ENCODE assay signal across 15 mouse cellular contexts in the genomic region with DNA sequence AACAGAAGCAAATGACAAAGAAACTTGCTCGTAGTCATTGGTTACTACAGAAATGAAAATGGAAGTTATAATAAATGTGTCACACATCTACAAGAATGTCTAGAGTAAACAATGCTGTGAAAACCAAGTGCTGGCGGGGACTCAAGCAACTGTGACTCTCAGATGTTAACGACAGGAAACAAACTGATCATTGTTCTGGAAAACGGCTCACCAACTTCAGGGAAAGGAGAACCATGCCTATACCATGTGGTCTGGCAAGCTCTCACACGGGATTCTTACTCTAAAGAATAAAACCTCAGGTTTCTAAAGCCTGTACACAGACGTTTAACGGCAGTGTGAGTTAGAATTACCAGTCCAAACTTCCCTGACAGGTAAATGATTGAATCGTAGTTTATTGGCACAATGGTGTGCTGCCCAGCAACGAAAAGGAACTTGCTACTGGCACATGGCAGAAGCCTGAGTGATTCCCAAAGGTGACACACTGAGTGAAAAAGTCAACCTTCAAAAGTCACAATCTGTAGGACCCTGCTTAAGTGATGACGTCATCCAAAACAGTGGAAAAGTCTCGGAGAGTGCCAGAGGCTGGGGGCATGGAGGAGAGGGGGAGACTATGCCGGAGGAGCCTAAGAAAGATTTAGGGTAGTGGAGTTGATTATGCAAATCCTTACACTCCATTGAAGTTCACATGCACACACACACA. TPM values are rescaled to one million over a fixed set of nuclear protein-coding genes. Genes with fewer than 3 reads are reported as not detected.
DNase-seq lines count a peak whose midpoint lies in the region; ATAC-seq lines count a peak whose summit lies in the region.
"Had no signal": no experiment of that assay in that cellular context is flagged by ENCODE, and none has a peak within 500 bp of the region (broad histone marks: within the 10 kb centered on the region; RNA-seq: fewer than 3 reads in every experiment).

No protein-coding gene starts in this region.

- 0 out of 2 replicates have a peak, but pooled peaks cover 4% of the 10 kb centered on the region for H3K4me1 ChIP-seq in embryonic facial prominence, embryonic 14.5 days (ENCODE audit: control insufficient read depth, insufficient read depth, low read length)
- peaks cover 5% of the 10 kb centered on the region; the same call in 1 of the 2 replicates for H3K4me1 ChIP-seq in embryonic facial prominence, embryonic 10.5 days
- peaks cover 6% of the 10 kb centered on the region; the same call in 1 of the 2 replicates for H3K4me1 ChIP-seq in kidney, embryonic 16.5 days (ENCODE audit: insufficient read depth, low read length)
- H3K4me1 ChIP-seq in hindbrain, embryonic 14.5 days (replicated peaks; ENCODE audit: control insufficient read depth, insufficient read depth, low read length) = no peaks in the 10 kb centered on the region
- H3K4me1 ChIP-seq: hindbrain, embryonic 15.5 days had no signal

- DNase-seq in embryonic facial prominence, embryonic 14.5 days (ENCODE audit: low spot score) = peak; percentile 75
- DNase-seq in embryonic facial prominence, embryonic 10.5 days (ENCODE audit: low spot score) = no peak
- DNase-seq in 3T3-L1 (ENCODE audit: low read depth, low spot score) = peak; percentile 66
- peak; percentile 81 for DNase-seq in lung, postnatal 10 days
- DNase-seq in c-Kit-positive CD71-positive TER-119-positive erythroid progenitor cells, embryonic 14.5 days (ENCODE audit: low spot score) = no peak
- no peak for DNase-seq in hindbrain, embryonic 14.5 days (ENCODE audit: low spot score)
- no peak for DNase-seq in cerebellum, postnatal 25 days
- DNase-seq: gastrocnemius, postnatal 14 days; layer of hippocampus, postnatal 36 days; liver had no signal

- no peak overlapping the region for H3K4me2 ChIP-seq in embryonic facial prominence, embryonic 14.5 days (ENCODE audit: low read depth, low read length)
- no peak overlapping the region for H3K4me2 ChIP-seq in kidney, embryonic 16.5 days (replicated peaks; ENCODE audit: low read depth, low read length)
- no peak overlapping the region for H3K4me2 ChIP-seq in hindbrain, embryonic 14.5 days (replicated peaks)
- H3K4me2 ChIP-seq: heart, embryonic 15.5 days; hindbrain, embryonic 15.5 days; midbrain, embryonic 11.5 days had no signal

- H3K9ac ChIP-seq in embryonic facial prominence, embryonic 14.5 days (ENCODE audit: low read depth, low read length) = no peak overlapping the region
- H3K9ac ChIP-seq in kidney, embryonic 16.5 days (replicated peaks; ENCODE audit: low read length) = no peak overlapping the region
- H3K9ac ChIP-seq in hindbrain, embryonic 14.5 days = no peak overlapping the region
- H3K9ac ChIP-seq: heart, embryonic 15.5 days; hindbrain, embryonic 15.5 days had no signal

- ATAC-seq in embryonic facial prominence, embryonic 14.5 days (ENCODE audit: low read depth) = peak; percentile 47; the same call in 1 of the 2 replicates
- ATAC-seq in kidney, embryonic 16.5 days (ENCODE audit: low FRiP score, low TSS enrichment) = no peak
- ATAC-seq in hindbrain, embryonic 14.5 days (ENCODE audit: low FRiP score) = no peak

- WGBS in embryonic facial prominence, embryonic 14.5 days = 36% methylated on average over 12 of the region's 12 CpGs
- 61% methylated on average over 12 of the region's 12 CpGs for WGBS in embryonic facial prominence, embryonic 10.5 days
- 34% methylated on average over 12 of the region's 12 CpGs for WGBS in kidney, embryonic 16.5 days
- 53% methylated on average over 12 of the region's 12 CpGs for WGBS in hindbrain, embryonic 14.5 days

- H3K9me3 ChIP-seq in embryonic facial prominence, embryonic 14.5 days (ENCODE audit: control insufficient read depth, low read length) = no peaks in the 10 kb centered on the region
- H3K9me3 ChIP-seq in embryonic facial prominence, embryonic 10.5 days = no peaks in the 10 kb centered on the region
- no peaks in the 10 kb centered on the region for H3K9me3 ChIP-seq in kidney, embryonic 16.5 days (ENCODE audit: low read length)
- no peaks in the 10 kb centered on the region for H3K9me3 ChIP-seq in hindbrain, embryonic 14.5 days (ENCODE audit: control insufficient read depth, low read length)
- H3K9me3 ChIP-seq: heart, embryonic 15.5 days; hindbrain, embryonic 15.5 days had no signal

- H3K27me3 ChIP-seq in embryonic facial prominence, embryonic 14.5 days (replicated peaks; ENCODE audit: control insufficient read depth, insufficient read depth, low read length) = no peaks in the 10 kb centered on the region
- H3K27me3 ChIP-seq in embryonic facial prominence, embryonic 10.5 days (replicated peaks; ENCODE audit: low read depth, poor library complexity, severe bottlenecking) = no peaks in the 10 kb centered on the region
- H3K27me3 ChIP-seq in kidney, embryonic 16.5 days (ENCODE audit: insufficient read depth, low read length) = no peaks in the 10 kb centered on the region
- H3K27me3 ChIP-seq in hindbrain, embryonic 14.5 days (ENCODE audit: control insufficient read depth, insufficient read depth, low read length) = no peaks in the 10 kb centered on the region
- H3K27me3 ChIP-seq: heart, embryonic 15.5 days; hindbrain, embryonic 15.5 days had no signal

- no peaks in the 10 kb centered on the region for H3K36me3 ChIP-seq in embryonic facial prominence, embryonic 14.5 days (ENCODE audit: control insufficient read depth, insufficient read depth, low read length)
- no peaks in the 10 kb centered on the region for H3K36me3 ChIP-seq in embryonic facial prominence, embryonic 10.5 days (replicated peaks)
- H3K36me3 ChIP-seq in kidney, embryonic 16.5 days (ENCODE audit: insufficient read depth, low read length) = no peaks in the 10 kb centered on the region
- H3K36me3 ChIP-seq in hindbrain, embryonic 14.5 days (replicated peaks; ENCODE audit: control insufficient read depth, insufficient read depth) = no peaks in the 10 kb centered on the region
- H3K36me3 ChIP-seq: heart, embryonic 15.5 days; hindbrain, embryonic 15.5 days had no signal

- no peak overlapping the region; the same call in 1 of the 2 replicates for H3K27ac ChIP-seq in embryonic facial prominence, embryonic 14.5 days (replicated peaks; ENCODE audit: low read depth, low read length)
- no peak overlapping the region for H3K27ac ChIP-seq in embryonic facial prominence, embryonic 10.5 days (replicated peaks)
- 0 out of 2 replicates have a peak overlapping the region, but pooled peaks have one; percentile 46 for H3K27ac ChIP-seq in kidney, embryonic 16.5 days (ENCODE audit: low read length)
- H3K27ac ChIP-seq in hindbrain, embryonic 14.5 days = no peak overlapping the region
- H3K27ac ChIP-seq: heart, embryonic 15.5 days; hindbrain, embryonic 15.5 days had no signal

- H3K4me3 ChIP-seq in embryonic facial prominence, embryonic 14.5 days (ENCODE audit: low read depth, low read length) = no peak overlapping the region
- no peak overlapping the region for H3K4me3 ChIP-seq in embryonic facial prominence, embryonic 10.5 days
- no peak overlapping the region for H3K4me3 ChIP-seq in kidney, embryonic 16.5 days (ENCODE audit: low read length)
- H3K4me3 ChIP-seq in hindbrain, embryonic 14.5 days (replicated peaks; ENCODE audit: low read length) = no peak overlapping the region
- H3K4me3 ChIP-seq: heart, embryonic 15.5 days; hindbrain, embryonic 15.5 days had no signal

RNA-seq across cellular contexts. Expression of a gene that starts 30.5 kb away (rescaled TPM):
- polyA plus RNA-seq in embryonic facial prominence, embryonic 14.5 days (2014; fragmentation: Nextera tagmentation; extraction: Ambion mirVana) = 16.2 and 23.0 TPM in 2 replicates
- polyA plus RNA-seq in embryonic facial prominence, embryonic 10.5 days (2016; fragmentation: Nextera tagmentation; extraction: Ambion mirVana) = not detected in 2 replicates
- 0.29 and 0.42 TPM in 2 replicates for polyA plus RNA-seq in kidney, embryonic 16.5 days (2015; fragmentation: Nextera tagmentation; extraction: Ambion mirVana)
- not detected in 2 replicates for polyA plus RNA-seq in hindbrain, embryonic 14.5 days (2014; fragmentation: Nextera tagmentation; extraction: Ambion mirVana)
- polyA plus RNA-seq: hindbrain, embryonic 15.5 days; midbrain, embryonic 11.5 days; small intestine, adult 2 months had no signal

RNA-seq across cellular contexts. Expression of a gene that starts 54.1 kb away (rescaled TPM):
- polyA plus RNA-seq in embryonic facial prominence, embryonic 14.5 days (2014; fragmentation: Nextera tagmentation; extraction: Ambion mirVana) = not detected in 2 replicates
- not detected in 2 replicates for polyA plus RNA-seq in embryonic facial prominence, embryonic 10.5 days (2016; fragmentation: Nextera tagmentation; extraction: Ambion mirVana)
- polyA plus RNA-seq in kidney, embryonic 16.5 days (2015; fragmentation: Nextera tagmentation; extraction: Ambion mirVana) = not detected in 2 replicates
- polyA plus RNA-seq in hindbrain, embryonic 14.5 days (2014; fragmentation: Nextera tagmentation; extraction: Ambion mirVana) = not detected in 2 replicates
- polyA plus RNA-seq: heart, embryonic 15.5 days; hindbrain, embryonic 15.5 days; midbrain, embryonic 11.5 days had no signal

RNA-seq across cellular contexts. Expression of a gene that starts 57.6 kb away (rescaled TPM):
- polyA plus RNA-seq in embryonic facial prominence, embryonic 14.5 days (2014; fragmentation: Nextera tagmentation; extraction: Ambion mirVana) = not detected in 2 replicates
- polyA plus RNA-seq in embryonic facial prominence, embryonic 10.5 days (2016; fragmentation: Nextera tagmentation; extraction: Ambion mirVana) = 0.03 TPM in 1 of 2 replicates, not detected in the other
- 0.07 TPM in 1 of 2 replicates, not detected in the other for polyA plus RNA-seq in kidney, embryonic 16.5 days (2015; fragmentation: Nextera tagmentation; extraction: Ambion mirVana)
- not detected in 2 replicates for polyA plus RNA-seq in hindbrain, embryonic 14.5 days (2014; fragmentation: Nextera tagmentation; extraction: Ambion mirVana)
- polyA plus RNA-seq: heart, embryonic 15.5 days; midbrain, embryonic 11.5 days had no signal

Comparison
In these comparisons a context has a peak if more than half of its experiments do, and no peak if none do; other contexts are left out.
1. DNase-seq: peak in embryonic facial prominence, embryonic 14.5 days (single experiment), 3T3-L1 (single experiment) and lung, postnatal 10 days (single experiment); none in embryonic facial prominence, embryonic 10.5 days (single experiment), c-Kit-positive CD71-positive TER-119-positive erythroid progenitor cells, embryonic 14.5 days (single experiment), hindbrain, embryonic 14.5 days (single experiment) and cerebellum, postnatal 25 days (0 of 2).
2. RNA of a gene that starts 30.5 kb away (polyA plus RNA-seq): 16.2 to 23.0 TPM in embryonic facial prominence, embryonic 14.5 days; 0.29 to 0.42 TPM in kidney, embryonic 16.5 days, not detected in embryonic facial prominence, embryonic 10.5 days and not detected in hindbrain, embryonic 14.5 days; every median in the first group is over 10 times any median in the second.